Mouse (Mus musculus) cerebellum, adult 18-20 months (tissue): ENCODE measurements around the gene Araf.

ENCODE experiments used
- DNase-seq, 2 experiments: peaks; one replicate each; pipeline ENCODE4 v3.0.0; 2021

Gene Araf

GRCm38 (mm10) chrX:20853794-20854193 is 56.2 kb downstream of the Araf start:
- DNase-seq = no peak

GRCm38 (mm10) chrX:20861453-20862104 is 64.0 kb downstream of the Araf start:
- DNase-seq = no peak

- DNase-seq = no peak
Measured at GRCm38 (mm10) chrX:20862105-20863065, 64.8 kb downstream of the Araf start.

- DNase-seq = peak in 1 of 2 experiments; percentile 25
Measured at GRCm38 (mm10) chrX:20863161-20864101, 65.8 kb downstream of the Araf start.

GRCm38 (mm10) chrX:20868091-20868490 is 70.5 kb downstream of the Araf start:
- DNase-seq = no peak

- DNase-seq = no peak
Measured at GRCm38 (mm10) chrX:20869203-20869602, 71.6 kb downstream of the Araf start.

GRCm38 (mm10) chrX:20869962-20870513 is 72.4 kb downstream of the Araf start, which contains the start of gene Timp1:
Timp1 (plus strand) TSS chrX:20870166.
- DNase-seq = no peak

- no peak for DNase-seq
Measured at GRCm38 (mm10) chrX:20872928-20873500, 75.4 kb downstream of the Araf start.

GRCm38 (mm10) chrX:20875241-20875640 is 77.6 kb downstream of the Araf start:
- DNase-seq = no peak

GRCm38 (mm10) chrX:20910074-20910473 is 112.5 kb downstream of the Araf start:
- no peak for DNase-seq
